Mouse (Mus musculus): Measurements from ENCODE around the gene Ccz1. TPM values are rescaled to one million over a fixed set of nuclear protein-coding genes. Genes with fewer than 3 reads are reported as not detected.
A peak's percentile ranks its signal among the peaks of the same experiment; 100 is the strongest.

Gene Ccz1
- total and polyA plus RNA-seq, 2 experiments = 7.3 to 42.0 TPM

GRCm38 (mm10) chr5:143976726-143977431, 37.8 kb downstream of the Ccz1 start:
- no peak overlapping the region for H3K4me3 ChIP-seq (ENCODE audit: insufficient read depth, low read depth, low read length)
- TF ChIP-seq CTCF (IDR thresholded peaks at IDR 0.05; ENCODE audit: low read depth, low read length) (no peak), POLR2A (IDR thresholded peaks at IDR 0.05; ENCODE audit: extremely low read depth, insufficient read depth, low read length) (no peak)
- H3K36me3 ChIP-seq (ENCODE audit: control insufficient read depth, insufficient read depth, low read length) = no peaks in the 10 kb centered on the region
- H3K4me1 ChIP-seq (ENCODE audit: control insufficient read depth, insufficient read depth, low read length) = no peaks in the 10 kb centered on the region
- H3K27me3 ChIP-seq (ENCODE audit: control insufficient read depth, insufficient read depth, low read length) = no peaks in the 10 kb centered on the region
- DNase-seq (ENCODE audit: extremely low read depth, low read depth, low spot score) = no peak
- WGBS = 66% methylated on average over 16 of the region's 16 CpGs
- H3K9ac ChIP-seq (ENCODE audit: low read depth, low read length) = no peak overlapping the region
- H3K27ac ChIP-seq (replicated peaks; ENCODE audit: insufficient read depth, low read depth, low read length) = no peak overlapping the region
- H3K79me2 ChIP-seq (ENCODE audit: control insufficient read depth, insufficient read depth, low read length) = no peaks in the 10 kb centered on the region

- no peaks in the 10 kb centered on the region for H3K4me1 ChIP-seq (ENCODE audit: control insufficient read depth, insufficient read depth, low read length)
- H3K27ac ChIP-seq (replicated peaks; ENCODE audit: insufficient read depth, low read depth, low read length) = no peak overlapping the region
- no peaks in the 10 kb centered on the region for H3K79me2 ChIP-seq (ENCODE audit: control insufficient read depth, insufficient read depth, low read length)
- 75% methylated on average over 11 of the region's 11 CpGs for WGBS
- H3K27me3 ChIP-seq (ENCODE audit: control insufficient read depth, insufficient read depth, low read length) = no peaks in the 10 kb centered on the region
- TF ChIP-seq POLR2A (IDR thresholded peaks at IDR 0.05; ENCODE audit: extremely low read depth, insufficient read depth, low read length) = no peak
- TF ChIP-seq CTCF (IDR thresholded peaks at IDR 0.05; ENCODE audit: low read depth, low read length) = no peak
- H3K9ac ChIP-seq (ENCODE audit: low read depth, low read length) = no peak overlapping the region
- H3K36me3 ChIP-seq (ENCODE audit: control insufficient read depth, insufficient read depth, low read length) = no peaks in the 10 kb centered on the region
- H3K4me3 ChIP-seq (ENCODE audit: insufficient read depth, low read depth, low read length) = no peak overlapping the region
- no peak for DNase-seq (ENCODE audit: extremely low read depth, low read depth, low spot score)
Observed at GRCm38 (mm10) chr5:143976232-143976631, 38.4 kb downstream of the Ccz1 start.

- Histone ChIP-seq H3K4me1 (ENCODE audit: control insufficient read depth, insufficient read depth, low read length) (no peaks in the 10 kb centered on the region), H3K36me3 (ENCODE audit: control insufficient read depth, insufficient read depth, low read length) (no peaks in the 10 kb centered on the region), H3K4me3 (ENCODE audit: insufficient read depth, low read depth, low read length) (no peak overlapping the region), H3K27ac (replicated peaks; ENCODE audit: insufficient read depth, low read depth, low read length) (no peak overlapping the region), H3K79me2 (ENCODE audit: control insufficient read depth, insufficient read depth, low read length) (no peaks in the 10 kb centered on the region), H3K9ac (ENCODE audit: low read depth, low read length) (no peak overlapping the region), H3K27me3 (ENCODE audit: control insufficient read depth, insufficient read depth, low read length) (no peaks in the 10 kb centered on the region)
- no peak for TF ChIP-seq POLR2A (IDR thresholded peaks at IDR 0.05; ENCODE audit: extremely low read depth, insufficient read depth, low read length)
- no peak for TF ChIP-seq CTCF (IDR thresholded peaks at IDR 0.05; ENCODE audit: low read depth, low read length)
- no peak for DNase-seq (ENCODE audit: extremely low read depth, low read depth, low spot score)
- WGBS = 24% methylated on average over 2 of the region's 2 CpGs
Observed at GRCm38 (mm10) chr5:143975631-143975933, 39.1 kb downstream of the Ccz1 start.

GRCm38 (mm10) chr5:143974931-143975630, 39.6 kb downstream of the Ccz1 start:
- TF ChIP-seq POLR2A (IDR thresholded peaks at IDR 0.05; ENCODE audit: extremely low read depth, insufficient read depth, low read length) (no peak), CTCF (IDR thresholded peaks at IDR 0.05; ENCODE audit: low read depth, low read length) (peak; percentile 98)
- peak; percentile 48 for DNase-seq (ENCODE audit: extremely low read depth, low read depth, low spot score)
- H3K36me3 ChIP-seq (ENCODE audit: control insufficient read depth, insufficient read depth, low read length) = no peaks in the 10 kb centered on the region
- no peak overlapping the region for H3K27ac ChIP-seq (replicated peaks; ENCODE audit: insufficient read depth, low read depth, low read length)
- no peaks in the 10 kb centered on the region for H3K79me2 ChIP-seq (ENCODE audit: control insufficient read depth, insufficient read depth, low read length)
- no peaks in the 10 kb centered on the region for H3K27me3 ChIP-seq (ENCODE audit: control insufficient read depth, insufficient read depth, low read length)
- WGBS = 51% methylated on average over 4 of the region's 4 CpGs
- H3K9ac ChIP-seq (ENCODE audit: low read depth, low read length) = no peak overlapping the region
- no peak overlapping the region for H3K4me3 ChIP-seq (ENCODE audit: insufficient read depth, low read depth, low read length)
- H3K4me1 ChIP-seq (ENCODE audit: control insufficient read depth, insufficient read depth, low read length) = no peaks in the 10 kb centered on the region

- no peaks in the 10 kb centered on the region for H3K79me2 ChIP-seq (ENCODE audit: control insufficient read depth, insufficient read depth, low read length)
- DNase-seq (ENCODE audit: extremely low read depth, low read depth, low spot score) = no peak
- no peaks in the 10 kb centered on the region for H3K36me3 ChIP-seq (ENCODE audit: control insufficient read depth, insufficient read depth, low read length)
- no peak overlapping the region for H3K27ac ChIP-seq (replicated peaks; ENCODE audit: insufficient read depth, low read depth, low read length)
- H3K27me3 ChIP-seq (ENCODE audit: control insufficient read depth, insufficient read depth, low read length) = no peaks in the 10 kb centered on the region
- H3K4me3 ChIP-seq (ENCODE audit: insufficient read depth, low read depth, low read length) = no peak overlapping the region
- TF ChIP-seq POLR2A (IDR thresholded peaks at IDR 0.05; ENCODE audit: extremely low read depth, insufficient read depth, low read length) = no peak
- no peak for TF ChIP-seq CTCF (IDR thresholded peaks at IDR 0.05; ENCODE audit: low read depth, low read length)
- H3K4me1 ChIP-seq (ENCODE audit: control insufficient read depth, insufficient read depth, low read length) = no peaks in the 10 kb centered on the region
- 31% methylated on average over 3 of the region's 3 CpGs for WGBS
- H3K9ac ChIP-seq (ENCODE audit: low read depth, low read length) = no peak overlapping the region
Observed at GRCm38 (mm10) chr5:143972628-143973027, 42.0 kb downstream of the Ccz1 start.

GRCm38 (mm10) chr5:143966671-143967070, 48.0 kb downstream of the Ccz1 start:
- no peak overlapping the region for H3K27ac ChIP-seq (replicated peaks; ENCODE audit: insufficient read depth, low read depth, low read length)
- no peak for TF ChIP-seq POLR2A (IDR thresholded peaks at IDR 0.05; ENCODE audit: extremely low read depth, insufficient read depth, low read length)
- no peak for TF ChIP-seq CTCF (IDR thresholded peaks at IDR 0.05; ENCODE audit: low read depth, low read length)
- no peak for DNase-seq (ENCODE audit: extremely low read depth, low read depth, low spot score)
- no peaks in the 10 kb centered on the region for H3K36me3 ChIP-seq (ENCODE audit: control insufficient read depth, insufficient read depth, low read length)
- WGBS = 91% methylated on average over 12 of the region's 12 CpGs
- no peaks in the 10 kb centered on the region for H3K4me1 ChIP-seq (ENCODE audit: control insufficient read depth, insufficient read depth, low read length)
- no peaks in the 10 kb centered on the region for H3K79me2 ChIP-seq (ENCODE audit: control insufficient read depth, insufficient read depth, low read length)
- no peaks in the 10 kb centered on the region for H3K27me3 ChIP-seq (ENCODE audit: control insufficient read depth, insufficient read depth, low read length)
- no peak overlapping the region for H3K4me3 ChIP-seq (ENCODE audit: insufficient read depth, low read depth, low read length)
- H3K9ac ChIP-seq (ENCODE audit: low read depth, low read length) = no peak overlapping the region

Data from liver, adult 2 months (tissue).